Mouse (Mus musculus): Measurements from ENCODE around the gene Rnaseh2a. TPM values are rescaled to one million over a fixed set of nuclear protein-coding genes. Genes with fewer than 3 reads are reported as not detected.

The Rnaseh2a gene
- polyA plus RNA-seq, 1 experiment = 49.4 TPM

DNA sequence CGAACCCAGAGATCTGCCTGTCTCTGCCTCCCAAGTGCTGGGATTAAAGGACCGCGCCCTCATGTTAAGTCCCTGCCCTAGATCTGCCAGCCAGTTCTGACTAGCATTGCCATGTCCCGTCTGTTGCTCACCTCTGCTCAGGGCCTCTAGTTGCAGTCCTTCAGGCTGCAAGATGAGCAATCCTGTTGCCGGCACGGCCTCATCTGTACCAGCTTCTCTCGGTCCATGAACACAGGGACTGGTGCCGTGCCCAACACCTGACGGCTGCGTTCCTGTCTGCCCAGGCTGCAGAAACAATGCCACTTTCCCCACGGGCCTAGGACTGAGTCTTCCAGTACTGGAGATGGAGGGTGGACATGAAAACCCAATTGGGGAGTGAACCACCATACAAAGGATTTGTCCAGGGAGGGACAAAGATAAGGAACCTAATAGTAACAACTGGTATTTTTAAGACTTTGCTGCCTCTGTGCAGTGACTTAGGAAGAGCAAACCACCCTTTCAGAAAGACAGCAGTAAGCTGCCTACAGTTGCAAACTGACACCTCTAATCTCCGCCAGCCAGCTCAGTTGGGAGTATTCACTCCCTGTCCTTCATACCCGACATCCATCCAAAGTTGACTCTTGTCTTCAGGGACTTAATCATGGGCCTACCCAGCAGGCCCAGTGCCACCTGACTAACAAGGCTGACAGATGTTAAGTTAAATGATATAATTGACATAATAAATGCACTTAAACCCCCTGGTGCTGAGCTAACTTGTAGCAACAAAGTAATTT, 1.8 kb downstream of the Rnaseh2a start:
- DNase-seq (ENCODE audit: low spot score) = no peak

DNA sequence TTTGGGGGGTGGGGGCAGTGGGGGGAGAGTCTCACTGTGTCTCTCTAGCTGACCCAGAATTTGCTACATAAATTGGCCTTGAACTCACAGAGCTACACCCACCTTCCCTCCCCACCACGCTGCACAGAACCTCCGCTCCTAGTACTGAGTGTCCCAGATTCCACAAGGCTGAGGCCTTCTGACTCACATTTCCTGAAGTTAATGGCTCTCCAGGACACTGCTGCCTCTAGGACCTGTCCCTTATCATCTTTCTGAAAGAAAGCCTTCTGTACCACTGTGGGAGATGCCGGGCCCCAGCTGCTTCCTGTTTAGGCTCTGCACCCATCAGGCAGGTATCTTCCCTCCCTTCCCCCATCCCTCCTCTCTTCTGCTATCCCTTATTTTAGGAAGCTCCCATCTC, 3.0 kb downstream of the Rnaseh2a start:
- DNase-seq (ENCODE audit: low spot score) = no peak

DNA sequence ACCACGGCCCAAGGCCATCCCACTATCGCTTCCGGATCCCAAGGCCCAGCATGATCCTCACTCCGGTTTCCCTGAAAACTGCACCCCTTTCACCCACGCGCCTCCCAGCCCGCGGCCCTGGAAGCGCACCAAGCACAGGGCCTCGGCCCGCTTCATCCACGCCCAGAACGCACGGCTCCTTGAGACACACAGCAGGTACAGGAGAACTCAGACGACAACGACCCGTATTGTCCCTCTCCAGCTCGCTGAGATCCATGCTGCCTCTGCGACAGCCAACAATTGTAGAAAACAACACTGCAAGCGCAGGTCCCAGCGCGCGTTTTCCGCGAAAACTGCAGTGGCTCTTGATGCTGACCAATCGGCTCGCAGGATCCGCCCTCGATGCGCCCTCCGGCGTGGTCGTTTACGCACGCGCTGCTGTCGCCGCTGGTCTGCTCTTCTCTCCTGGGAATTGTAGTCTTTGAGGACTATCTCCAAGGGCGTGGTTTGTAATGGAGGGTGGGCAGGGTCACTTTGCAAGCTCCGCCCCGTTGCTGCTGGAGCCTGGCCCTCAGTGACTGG, 3.8 kb downstream of the Rnaseh2a start:
- DNase-seq (ENCODE audit: low spot score) = peak; percentile 67

DNA sequence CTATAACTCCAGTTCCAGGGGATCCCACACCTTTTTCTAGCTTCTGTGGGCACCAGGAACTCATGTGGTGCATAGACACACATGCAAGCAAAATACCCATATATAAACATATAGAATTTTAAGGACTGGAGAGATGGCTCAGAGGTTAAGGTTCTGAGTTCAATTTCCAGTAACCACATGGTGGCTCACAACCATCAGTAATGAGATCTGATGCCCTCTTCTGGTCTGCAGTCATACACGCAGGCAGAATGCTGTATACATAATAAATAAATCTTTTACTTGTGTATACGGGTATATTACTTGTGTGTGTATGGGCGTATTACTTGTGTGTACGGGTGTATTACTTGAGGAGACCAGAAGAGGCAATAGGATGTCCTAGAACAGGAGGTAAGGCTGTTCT, 5.6 kb downstream of the Rnaseh2a start:
- DNase-seq (ENCODE audit: low spot score) = no peak

DNA sequence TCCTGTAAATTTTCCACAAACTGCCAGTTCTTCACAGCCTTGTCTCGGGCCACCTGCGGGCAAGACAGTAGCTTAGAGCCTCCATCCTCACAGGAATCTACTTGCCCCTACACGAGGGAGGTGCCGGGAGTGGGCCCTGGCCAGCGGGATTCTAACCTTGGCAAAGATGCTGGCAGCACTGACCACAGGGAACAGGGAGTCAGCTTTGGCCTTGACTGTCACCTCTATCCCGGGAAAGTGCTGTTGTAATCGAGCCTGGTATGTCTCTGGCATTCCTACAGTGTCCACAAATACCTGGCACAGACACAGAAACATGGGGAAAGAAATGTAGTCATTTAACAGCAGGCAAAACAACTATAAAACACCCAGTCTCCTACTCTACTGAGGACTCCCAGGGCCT, 9.8 kb downstream of the Rnaseh2a start:
- no peak for DNase-seq (ENCODE audit: low spot score)

DNA sequence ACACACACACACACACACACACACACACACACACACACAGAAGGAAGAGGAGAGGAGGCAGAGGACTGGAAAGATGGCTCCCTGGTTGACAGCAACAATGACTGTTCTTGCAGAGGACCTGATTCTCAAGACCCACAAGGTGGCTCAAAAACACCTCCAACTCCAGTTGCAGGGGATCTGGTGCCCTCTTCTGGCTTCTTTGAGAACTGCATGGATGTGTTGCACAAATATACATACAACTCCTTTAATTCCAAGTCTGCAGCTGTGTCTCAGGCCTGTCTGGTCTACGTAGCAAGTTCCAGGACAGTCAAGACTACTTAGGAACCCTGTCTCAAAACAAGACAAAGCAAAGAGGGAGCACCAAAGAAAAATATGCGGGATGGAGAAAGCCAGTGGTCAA, 12.8 kb downstream of the Rnaseh2a start:
- DNase-seq (ENCODE audit: low spot score) = no peak

DNA sequence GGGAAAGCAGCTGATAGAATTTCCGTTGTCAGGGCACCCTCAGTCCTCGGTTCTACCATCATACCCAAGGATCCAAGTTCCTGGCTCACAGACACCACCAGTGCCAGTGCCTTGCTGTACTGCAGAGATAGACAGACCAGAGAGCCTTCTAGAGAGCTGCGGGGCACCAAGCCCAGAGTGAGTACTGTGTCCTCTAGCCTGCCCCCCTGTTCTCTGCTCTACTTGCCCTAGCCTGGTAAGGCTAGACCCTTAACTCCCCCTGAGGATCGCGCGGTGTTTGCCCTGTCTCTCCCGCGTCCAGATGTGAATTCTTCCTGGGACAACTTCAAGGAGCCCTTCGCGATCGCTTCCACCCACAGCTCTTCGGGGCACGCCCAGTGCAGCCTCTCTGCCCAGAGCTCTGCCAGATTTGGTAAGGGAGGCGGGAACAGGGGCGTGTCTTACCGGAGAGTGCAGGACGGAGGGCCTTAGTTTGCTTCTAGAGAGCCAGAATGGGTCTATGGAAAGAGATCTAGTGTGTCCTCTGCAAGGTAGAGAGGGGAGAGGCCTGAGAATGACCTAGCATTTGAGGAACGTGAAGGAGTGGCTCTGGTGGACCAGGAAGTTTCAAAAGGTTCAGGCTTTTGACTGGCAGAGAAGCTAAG, 16.8 kb downstream of the Rnaseh2a start:
- no peak for DNase-seq (ENCODE audit: low spot score)

DNA sequence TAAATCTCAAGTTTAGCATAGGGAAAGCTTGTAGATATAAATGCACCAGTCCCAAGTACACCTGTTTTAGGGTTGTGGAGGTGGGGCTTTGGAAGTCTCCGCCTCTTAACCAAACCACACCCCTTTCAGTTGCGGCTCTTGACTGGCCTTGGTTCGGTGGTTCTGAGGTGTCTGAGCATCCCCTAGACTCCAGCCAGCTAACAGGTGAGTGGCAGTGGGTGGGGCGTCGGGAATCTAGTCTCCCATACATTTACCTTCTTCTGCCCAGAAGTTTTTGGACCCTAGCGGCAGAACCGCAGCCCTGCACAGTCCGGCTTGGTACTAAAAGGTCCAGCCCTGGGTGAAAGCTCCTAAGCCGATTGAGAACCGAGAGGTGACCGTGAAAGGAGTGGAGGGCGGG, 19.8 kb downstream of the Rnaseh2a start:
- no peak for DNase-seq (ENCODE audit: low spot score)

DNA sequence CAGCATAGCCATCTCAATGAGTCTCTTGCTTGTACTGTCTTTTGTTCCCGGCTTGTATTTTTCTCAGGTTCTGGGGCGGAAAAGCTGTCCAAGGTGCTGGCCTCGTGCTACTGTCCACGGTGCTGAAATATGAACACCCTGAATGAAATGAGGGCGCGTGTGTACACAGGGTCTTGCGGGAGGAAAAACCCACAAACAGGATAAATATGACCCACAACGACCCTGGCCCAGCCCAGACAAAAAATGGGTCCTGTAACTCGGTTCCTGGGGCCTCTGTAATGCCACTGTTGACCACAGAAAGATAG, 22.4 kb downstream of the Rnaseh2a start:
- no peak for DNase-seq (ENCODE audit: low spot score)

DNA sequence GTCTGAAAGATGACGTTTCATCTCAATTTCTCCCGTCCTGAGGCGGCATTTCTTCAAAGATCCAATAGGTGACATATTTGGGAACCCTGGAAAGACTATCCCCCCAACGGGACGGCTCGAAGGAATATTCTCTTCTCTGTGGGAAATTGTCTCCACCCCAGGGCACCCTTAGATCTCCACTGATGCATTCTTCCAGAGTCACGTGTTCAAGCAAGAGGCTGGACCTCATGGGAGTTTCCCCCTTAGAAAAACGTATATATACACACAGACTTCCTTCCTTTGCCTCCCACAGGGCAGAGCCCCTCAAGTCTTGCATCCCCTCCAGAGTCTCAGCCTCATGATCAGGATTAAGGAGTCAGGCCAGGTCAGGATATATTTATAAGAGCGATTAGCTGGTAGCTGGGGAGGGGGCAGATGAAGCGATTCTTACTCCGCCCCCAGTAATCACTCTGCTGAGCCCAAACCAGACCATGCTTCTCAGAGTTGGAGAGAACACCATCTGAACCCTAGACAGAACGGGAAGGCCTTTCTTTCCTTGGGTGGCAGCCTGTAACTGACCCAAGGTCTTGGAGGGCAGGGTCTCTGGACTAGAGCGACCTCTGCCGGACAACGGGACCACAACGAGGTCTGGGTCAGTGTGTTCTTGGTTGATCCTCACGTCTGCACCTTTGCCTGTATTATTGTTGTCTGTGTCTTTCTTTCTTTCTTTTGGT, 22.9 kb downstream of the Rnaseh2a start, which contains the start of gene Rtbdn:
Rtbdn (plus strand) TSS at position 464 of the 713 bp plus-strand sequence.
- DNase-seq (ENCODE audit: low spot score) = no peak

DNA sequence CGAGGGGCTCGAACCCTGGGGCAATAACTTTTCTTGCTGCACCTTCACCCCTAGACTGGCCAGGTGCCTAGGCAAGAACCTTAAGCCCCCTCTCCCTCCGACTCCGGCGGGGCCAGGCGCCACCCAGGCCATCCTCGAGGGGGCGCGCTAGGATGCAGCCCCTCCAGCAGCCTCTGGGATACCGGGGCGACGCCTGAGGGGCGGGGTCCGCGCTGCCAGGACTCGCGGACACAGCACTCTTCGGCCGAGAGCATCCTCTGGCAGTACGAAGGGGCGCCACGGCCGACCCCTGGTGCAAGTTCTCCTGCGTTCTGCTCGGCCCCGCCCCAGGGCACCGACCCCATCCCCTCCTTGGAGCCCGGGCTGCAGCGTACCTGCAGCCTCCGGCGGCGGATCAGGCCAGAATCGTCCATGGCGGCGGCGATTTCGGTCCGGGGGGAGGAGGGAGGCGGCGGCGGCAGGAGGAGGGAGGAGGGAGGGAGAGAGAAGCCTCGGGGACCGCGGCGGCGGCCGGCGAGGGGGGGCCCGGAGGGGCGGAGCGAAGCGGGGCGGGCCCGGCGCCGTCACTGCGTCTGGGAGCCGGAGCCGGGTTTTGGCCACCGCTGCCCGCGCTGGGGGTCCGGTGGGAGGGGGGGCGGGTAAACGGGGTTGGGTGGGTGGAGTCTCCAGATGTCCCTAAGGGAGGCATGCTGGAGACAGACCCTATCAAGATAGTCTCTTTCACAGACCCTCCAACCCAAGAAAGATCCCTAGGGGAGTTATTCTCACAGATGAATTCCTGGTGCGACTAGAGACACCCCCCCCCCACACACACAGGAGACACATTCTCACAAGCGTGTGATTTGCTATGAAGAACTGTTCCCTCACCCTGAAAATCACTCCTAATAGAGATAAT, 23.7 kb downstream of the Rnaseh2a start:
- no peak for DNase-seq (ENCODE audit: low spot score)

DNA sequence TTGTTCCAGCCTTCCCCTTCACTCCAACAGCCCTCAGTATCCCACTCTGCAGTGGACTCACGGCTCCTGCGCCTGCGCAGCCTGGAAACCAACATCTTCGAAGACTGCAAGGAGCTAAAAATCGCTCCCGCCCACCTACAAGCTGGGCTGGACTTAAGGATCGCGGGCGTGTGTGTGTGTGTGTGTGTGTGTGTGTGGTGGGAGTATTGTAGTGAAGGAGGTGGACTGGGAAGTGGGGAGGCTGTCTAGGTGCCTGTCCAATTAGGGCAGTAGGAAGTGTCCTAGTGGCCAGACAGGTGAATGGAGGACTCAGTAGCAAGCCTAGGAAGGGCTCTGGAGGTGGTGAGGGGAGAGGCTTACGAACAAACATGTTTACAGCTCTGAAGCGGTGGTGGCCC, 24.3 kb downstream of the Rnaseh2a start:
- no peak for DNase-seq (ENCODE audit: low spot score)

DNA sequence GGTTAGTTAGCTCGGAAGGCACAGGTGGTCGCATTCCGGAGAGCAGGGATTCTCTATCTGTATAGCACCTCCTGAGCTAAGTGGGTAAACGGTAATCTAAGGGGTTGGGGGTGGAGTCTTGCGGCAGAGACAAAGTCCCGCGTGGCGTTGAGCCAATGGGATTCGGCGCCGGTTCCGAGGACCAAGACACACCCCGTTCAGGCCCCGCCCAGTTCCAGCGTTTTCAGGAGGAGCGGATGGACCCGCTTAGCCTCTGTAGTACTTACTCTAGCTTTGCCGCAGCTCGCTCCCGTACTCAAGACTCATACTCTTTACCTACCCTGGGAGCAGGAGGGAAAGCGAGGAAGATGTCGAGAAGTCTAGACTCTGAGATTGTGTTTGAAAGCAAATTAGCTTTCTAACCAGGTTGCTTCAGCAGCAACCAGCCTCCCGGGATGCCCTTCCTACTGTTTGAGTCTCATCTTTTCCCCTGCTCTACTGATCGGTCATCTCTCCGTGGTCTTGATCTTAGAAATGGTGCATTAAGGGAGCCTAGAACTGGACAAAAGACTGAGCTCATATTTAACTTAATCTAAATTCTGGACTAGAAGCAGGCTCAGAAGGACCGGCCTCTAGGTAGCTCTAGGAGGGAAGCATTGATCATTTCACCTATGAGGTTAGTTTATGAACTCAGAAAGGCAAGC, 24.9 kb downstream of the Rnaseh2a start:
- no peak for DNase-seq (ENCODE audit: low spot score)

DNA sequence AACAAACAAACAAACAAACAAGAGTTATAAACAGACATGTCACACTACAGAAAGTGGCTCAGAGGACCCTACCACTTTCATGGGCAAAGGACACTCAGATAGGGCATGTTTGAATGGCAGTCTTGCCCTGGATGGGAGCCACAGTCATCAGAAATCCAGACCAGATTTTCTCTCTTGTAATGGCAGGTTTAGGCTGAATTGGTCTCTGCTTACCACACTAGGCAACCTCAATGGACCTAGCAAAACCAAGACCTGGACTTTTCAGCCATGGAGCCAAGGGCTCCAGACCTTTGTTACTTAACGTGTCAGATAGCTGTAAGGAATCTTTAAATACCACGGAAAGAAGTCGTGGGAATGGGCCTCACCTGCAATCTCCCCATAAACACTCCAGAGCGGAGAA, 25.9 kb downstream of the Rnaseh2a start:
- no peak for DNase-seq (ENCODE audit: low spot score)

DNA sequence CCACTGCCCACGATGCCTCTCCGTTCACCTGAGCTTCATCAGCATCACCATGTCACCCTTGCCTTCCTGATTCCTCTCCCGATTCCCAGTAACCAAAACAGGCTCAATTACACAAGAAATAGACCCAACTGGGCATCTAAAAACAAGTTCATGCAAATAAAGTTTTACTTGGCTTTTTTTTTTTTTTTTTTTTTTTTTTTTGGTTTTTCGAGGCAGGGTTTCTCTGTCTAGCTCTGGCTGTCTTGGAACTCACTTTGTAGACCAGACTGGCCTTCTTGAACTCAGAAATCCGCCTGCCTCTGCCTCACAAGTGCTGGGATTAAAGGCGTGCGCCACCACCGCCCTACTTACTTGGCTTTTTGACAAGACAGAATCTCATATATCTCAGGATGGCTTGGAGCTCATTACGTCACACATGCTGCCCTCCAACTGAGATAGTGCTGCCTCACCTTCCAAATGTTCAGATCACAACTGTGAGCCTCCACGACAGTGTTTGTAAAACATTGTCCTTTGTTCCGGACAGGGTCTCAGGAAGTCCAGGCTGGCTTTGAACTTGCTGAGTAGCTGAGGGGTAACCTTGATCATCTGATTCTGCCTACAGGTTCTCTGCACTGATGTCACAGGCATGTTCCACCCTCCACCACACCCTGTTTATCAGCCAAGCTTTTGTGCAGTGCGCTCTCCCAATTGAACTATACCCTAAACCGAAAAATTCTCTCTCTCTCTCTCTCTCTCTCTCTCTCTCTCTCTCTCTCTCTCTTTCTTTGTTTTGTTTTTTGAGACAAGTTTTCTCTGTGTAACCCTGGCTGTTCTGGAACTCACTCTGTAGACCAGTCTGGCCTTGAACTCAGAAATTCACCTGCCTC, 31.7 kb downstream of the Rnaseh2a start:
- DNase-seq (ENCODE audit: low spot score) = no peak

DNA sequence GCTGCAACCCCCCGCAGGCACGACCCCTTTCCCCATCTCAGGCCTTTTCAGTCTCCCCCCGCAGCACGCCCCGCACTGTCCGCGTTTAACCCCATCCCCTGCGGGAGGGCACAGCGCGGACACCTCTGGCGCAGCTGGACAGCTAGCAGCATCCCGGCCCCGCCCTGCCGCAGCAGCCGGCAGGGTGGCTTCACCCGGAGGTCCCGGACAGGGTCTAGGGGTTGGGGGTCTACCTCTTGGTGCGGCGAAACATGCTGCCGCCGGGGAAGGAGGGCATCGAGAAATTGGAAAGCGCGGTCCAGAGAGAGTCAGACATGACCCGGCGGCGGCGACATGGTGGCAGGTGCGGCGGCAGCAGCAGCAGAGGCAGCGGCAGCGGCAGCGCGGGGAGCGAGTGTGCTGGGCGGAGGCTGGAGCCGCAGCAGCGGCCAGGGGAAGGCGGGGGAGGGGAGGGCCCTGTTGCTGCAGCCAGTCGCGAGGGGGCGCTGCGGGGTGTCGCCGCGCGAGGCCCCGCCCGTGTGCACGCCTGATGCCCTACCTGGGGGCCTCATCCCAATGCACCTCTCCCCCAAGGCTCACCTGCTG, 32.5 kb downstream of the Rnaseh2a start, which contains the start of gene Mast1:
Mast1 (minus strand) TSS at position 398 of the 585 bp plus-strand sequence.
- DNase-seq (ENCODE audit: low spot score) = peak; percentile 47

DNA sequence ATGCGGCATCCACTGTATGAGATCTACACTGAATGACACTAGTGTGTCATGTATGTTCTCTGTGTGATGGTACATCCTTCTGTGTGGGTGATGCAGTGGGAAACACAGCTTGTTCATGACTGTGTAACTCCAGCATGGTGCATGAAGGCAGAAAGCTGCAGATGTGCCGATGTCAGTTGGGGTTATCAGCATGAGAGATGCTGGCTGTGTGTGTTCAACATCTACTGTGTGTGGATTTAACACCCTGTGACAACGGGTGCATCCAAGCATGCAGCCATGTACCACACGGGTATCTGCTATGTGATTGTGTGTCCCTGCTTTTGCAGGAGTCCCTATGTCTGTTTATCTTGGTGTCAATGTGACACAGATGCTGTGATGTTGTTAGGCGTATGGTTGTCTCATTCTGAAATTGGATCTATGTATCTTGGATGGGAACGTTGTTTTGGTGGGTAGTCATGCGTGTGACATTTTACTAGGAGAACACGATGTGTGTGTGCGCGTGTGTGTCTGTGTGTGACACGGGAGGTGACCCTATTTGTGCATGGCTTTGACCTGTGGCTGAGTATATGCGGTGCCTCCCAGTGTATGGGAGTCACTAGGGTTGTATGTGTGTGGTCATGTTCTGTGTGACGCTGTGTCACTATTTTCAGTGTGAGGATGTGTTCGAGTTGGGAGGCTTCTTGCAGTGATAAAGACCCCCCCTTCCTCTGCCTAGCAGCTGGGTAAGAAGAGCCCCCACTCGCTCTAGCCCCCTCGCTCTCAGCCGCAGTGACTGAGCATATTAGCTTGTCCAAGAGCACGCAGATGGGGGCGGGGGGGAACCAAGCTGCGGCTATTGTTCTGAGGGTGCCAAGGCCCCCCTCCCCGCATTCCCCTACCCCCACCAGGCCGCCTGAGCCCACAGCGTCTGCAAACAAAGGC, 33.3 kb downstream of the Rnaseh2a start:
- DNase-seq (ENCODE audit: low spot score) = no peak

DNA sequence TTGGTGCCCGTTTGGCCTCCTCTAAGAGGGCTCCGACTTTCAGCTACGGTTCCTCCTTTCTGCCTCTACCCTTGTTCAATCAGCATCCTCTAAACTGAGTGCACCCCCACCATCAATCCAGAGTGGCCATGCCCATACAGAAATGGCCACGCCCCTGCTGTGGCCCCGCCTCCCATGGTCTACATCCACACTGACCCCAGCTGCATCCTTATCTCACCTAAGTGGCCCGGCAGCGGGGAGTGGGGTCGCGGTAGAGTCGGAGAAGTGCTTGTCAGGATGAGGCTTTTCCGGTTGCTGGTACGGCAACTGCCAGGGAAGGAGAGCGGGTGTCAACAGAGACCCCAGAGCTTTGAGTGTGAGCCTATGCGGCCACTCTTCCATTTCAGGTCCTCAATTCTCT, 34.1 kb downstream of the Rnaseh2a start:
- no peak for DNase-seq (ENCODE audit: low spot score)

DNA sequence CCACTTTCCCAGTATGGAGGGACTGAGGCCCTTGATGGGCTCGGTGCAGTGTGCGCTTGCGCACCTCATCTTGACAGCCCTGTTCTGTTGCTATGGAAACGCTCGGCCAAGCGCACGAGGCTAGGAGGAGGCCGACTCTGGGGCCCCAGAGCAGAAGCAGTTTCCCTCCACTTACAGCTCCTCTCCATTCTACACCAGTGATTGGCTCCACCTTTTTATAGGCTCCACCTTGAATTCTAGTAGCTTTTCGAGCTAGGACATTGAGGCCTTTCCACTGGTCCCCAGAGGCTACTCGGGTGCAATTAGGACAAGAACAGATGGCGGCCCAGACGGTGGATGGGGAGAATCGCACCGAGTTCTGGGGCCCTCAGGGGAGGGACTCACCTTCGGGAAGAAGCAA, 34.7 kb downstream of the Rnaseh2a start:
- no peak for DNase-seq (ENCODE audit: low spot score)

All from urinary bladder, adult 2 months (tissue).